Mouse (Mus musculus) ES-Bruce4 (cell line): ENCODE data around the gene Dok5. TPM values are rescaled to one million over a fixed set of nuclear protein-coding genes. Genes with fewer than 3 reads are reported as not detected.
A peak's percentile ranks its signal among the peaks of the same experiment; 100 is the strongest.

Source experiments
- H3K27ac ChIP-seq: 2 replicates; pipeline ENCODE4 v1.5.1; 2012; ENCODE audit warnings: low read length, inconsistent platforms; ENCODE audit not compliant: insufficient read depth
- H3K27me3 ChIP-seq: 2 replicates; pipeline ENCODE4 v1.6.1; 2012; ENCODE audit warnings: mild to moderate bottlenecking, low read length, inconsistent platforms; ENCODE audit not compliant: control insufficient read depth, poor library complexity, insufficient read depth, severe bottlenecking
- H3K36me3 ChIP-seq: 2 replicates; pipeline ENCODE4 v1.6.1; 2012; ENCODE audit warnings: inconsistent platforms, mild to moderate bottlenecking, low read length, moderate library complexity; ENCODE audit not compliant: control insufficient read depth, poor library complexity, insufficient read depth, severe bottlenecking
- H3K4me1 ChIP-seq: one replicate; pipeline ENCODE4 v1.8.1; 2011; ENCODE audit warnings: low read length; ENCODE audit not compliant: control insufficient read depth, insufficient read depth
- H3K4me3 ChIP-seq: 2 replicates; pipeline ENCODE4 v1.5.1; 2011; ENCODE audit warnings: low read depth, mild to moderate bottlenecking, low read length
- H3K9ac ChIP-seq: 2 replicates; pipeline ENCODE4 v1.6.1; 2012; ENCODE audit warnings: low read depth, mild to moderate bottlenecking, inconsistent platforms; ENCODE audit not compliant: poor library complexity, severe bottlenecking
- H3K9me3 ChIP-seq: replicated peaks from 2 replicates; pipeline ENCODE4 v1.6.1; 2012; ENCODE audit warnings: mild to moderate bottlenecking, low read length, inconsistent platforms; ENCODE audit not compliant: control insufficient read depth, poor library complexity, insufficient read depth, severe bottlenecking
- CTCF ChIP-seq: IDR thresholded peaks from one replicate; pipeline ENCODE4 v1.8.1; 2011; ENCODE audit warnings: low read depth, low read length
- EP300 ChIP-seq: IDR thresholded peaks from 2 replicates; pipeline ENCODE4 v1.6.1; 2011; ENCODE audit warnings: low read depth, low read length; ENCODE audit not compliant: insufficient read depth
- POLR2A ChIP-seq: IDR thresholded peaks from one replicate; pipeline ENCODE4 v1.8.1; 2011; ENCODE audit warnings: low read length; ENCODE audit not compliant: insufficient read depth
- polyA plus RNA-seq: library from polyadenylated mRNA; stranded (reverse); fragments of >200 nt; gene quantifications from 2 replicates; pipeline ENCODE4 v1.2.4, GENCODE M21; 2011; ENCODE audit warnings: low read depth; ENCODE audit not compliant: missing spikeins, insufficient read depth, insufficient read length

Gene Dok5
- polyA plus RNA-seq, 1 experiment = 1.4 TPM

DNA sequence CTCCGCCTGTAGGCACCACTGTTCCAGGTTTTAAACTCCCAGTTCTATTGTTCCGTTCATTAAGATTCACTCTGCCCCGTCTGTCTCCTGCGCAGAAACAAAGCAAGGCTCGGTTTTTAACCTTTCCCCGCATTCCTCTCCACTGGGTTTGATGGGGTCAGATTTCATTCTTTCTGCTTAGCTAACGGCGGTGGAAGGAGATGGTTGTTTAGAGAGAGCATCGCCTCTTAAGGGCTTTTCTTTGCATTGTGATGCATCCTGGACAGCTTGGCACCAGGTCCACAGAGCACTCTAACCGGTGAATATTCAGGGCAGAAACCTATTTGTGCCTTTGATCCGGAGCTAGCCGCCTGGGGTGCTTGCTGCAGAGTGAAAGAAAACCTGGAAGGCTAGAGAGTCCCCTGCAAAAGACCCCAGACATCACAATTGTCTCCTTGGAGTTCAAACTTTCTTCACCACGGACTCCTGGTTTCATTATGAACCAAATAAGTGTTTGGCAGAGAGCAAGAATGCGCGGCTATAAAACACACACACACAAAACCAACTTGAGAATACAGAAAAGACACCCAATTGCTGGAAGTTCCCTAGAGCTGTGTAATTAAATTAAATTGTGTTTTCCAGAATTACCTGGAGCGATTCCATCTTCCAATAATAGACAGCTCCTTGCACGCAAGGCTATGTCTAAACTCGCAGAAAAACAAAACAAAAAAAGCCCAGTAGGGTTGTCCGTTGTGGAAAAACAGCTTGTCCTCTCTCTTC lies 40.7 kb downstream of the Dok5 start:
- TF ChIP-seq EP300 = peak; percentile 86
- no peak for TF ChIP-seq CTCF
- no peak for TF ChIP-seq POLR2A
- Histone ChIP-seq H3K4me1 (peaks cover 12% of the 10 kb centered on the region), H3K36me3 (no peaks in the 10 kb centered on the region), H3K9ac (no peak overlapping the region), H3K27me3 (no peaks in the 10 kb centered on the region), H3K27ac (peak overlapping the region; percentile 60), H3K4me3 (no peak overlapping the region), H3K9me3 (no peaks in the 10 kb centered on the region)

DNA sequence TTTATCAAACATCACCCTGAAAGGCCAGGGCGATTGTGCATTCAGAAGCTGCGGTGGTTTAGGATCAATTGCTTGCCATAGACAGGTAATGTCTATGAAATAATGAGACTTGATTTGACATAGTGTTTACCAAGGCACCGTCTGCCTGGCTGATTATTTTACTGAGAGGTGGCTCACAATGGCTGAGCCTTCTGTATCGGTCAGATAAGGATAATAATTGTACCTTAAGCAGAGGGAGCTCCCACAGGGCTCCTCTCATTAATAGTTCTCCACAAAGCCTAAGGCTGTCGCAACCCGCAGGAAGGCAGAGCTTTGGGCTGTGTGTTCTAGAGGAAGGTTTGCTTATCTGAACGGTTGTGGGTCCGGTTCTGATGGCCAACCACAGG lies 41.3 kb downstream of the Dok5 start:
- Histone ChIP-seq H3K4me1 (peaks cover 12% of the 10 kb centered on the region), H3K27ac (peak overlapping the region; percentile 60), H3K36me3 (no peaks in the 10 kb centered on the region), H3K4me3 (no peak overlapping the region), H3K9me3 (no peaks in the 10 kb centered on the region), H3K27me3 (no peaks in the 10 kb centered on the region), H3K9ac (no peak overlapping the region)
- TF ChIP-seq CTCF = no peak
- TF ChIP-seq EP300 = no peak
- TF ChIP-seq POLR2A = no peak

GRCm38 (mm10) chr2:170775577-170775976 lies 44.0 kb downstream of the Dok5 start:
- Histone ChIP-seq H3K9ac (no peak overlapping the region), H3K27me3 (no peaks in the 10 kb centered on the region), H3K4me1 (peaks cover 12% of the 10 kb centered on the region), H3K4me3 (no peak overlapping the region), H3K27ac (no peak overlapping the region), H3K36me3 (no peaks in the 10 kb centered on the region), H3K9me3 (no peaks in the 10 kb centered on the region)
- TF ChIP-seq CTCF (no peak), POLR2A (no peak), EP300 (peak; percentile 76)

DNA sequence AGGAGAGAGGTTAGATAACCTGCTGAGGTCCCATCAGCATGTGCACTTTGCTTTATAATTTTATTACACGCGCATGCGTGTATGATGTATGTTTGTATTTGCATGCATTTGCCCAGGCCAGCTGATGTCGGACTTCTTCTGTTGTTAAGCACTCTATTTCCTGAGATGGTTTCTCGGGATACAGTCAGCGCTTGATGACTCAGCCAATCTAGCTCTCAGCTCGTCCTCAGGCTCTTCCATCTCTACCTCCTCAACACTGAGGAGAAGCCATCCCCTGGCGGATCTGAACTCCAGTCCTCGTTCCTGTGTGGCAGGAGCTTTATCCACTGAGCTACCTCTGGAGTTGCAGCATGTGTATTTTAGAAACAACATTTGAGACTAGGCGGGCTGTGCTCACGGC lies 44.5 kb downstream of the Dok5 start:
- Histone ChIP-seq H3K9me3 (no peaks in the 10 kb centered on the region), H3K36me3 (no peaks in the 10 kb centered on the region), H3K9ac (no peak overlapping the region), H3K4me3 (no peak overlapping the region), H3K27me3 (no peaks in the 10 kb centered on the region), H3K4me1 (peaks cover 9% of the 10 kb centered on the region), H3K27ac (no peak overlapping the region)
- no peak for TF ChIP-seq POLR2A
- no peak for TF ChIP-seq CTCF
- TF ChIP-seq EP300 = no peak

GRCm38 (mm10) chr2:170777572-170777971 lies 46.0 kb downstream of the Dok5 start:
- Histone ChIP-seq H3K4me1 (peaks cover 6% of the 10 kb centered on the region), H3K9ac (no peak overlapping the region), H3K4me3 (no peak overlapping the region), H3K9me3 (no peaks in the 10 kb centered on the region), H3K36me3 (no peaks in the 10 kb centered on the region), H3K27ac (no peak overlapping the region), H3K27me3 (no peaks in the 10 kb centered on the region)
- TF ChIP-seq POLR2A (no peak), EP300 (peak; percentile 58; the same call in 1 of the 2 replicates)

GRCm38 (mm10) chr2:170780010-170780750 lies 48.6 kb downstream of the Dok5 start:
- TF ChIP-seq EP300 (no peak), CTCF (no peak), POLR2A (no peak)
- Histone ChIP-seq H3K27ac (no peak overlapping the region), H3K4me3 (no peak overlapping the region), H3K9me3 (no peaks in the 10 kb centered on the region), H3K4me1 (peaks cover 3% of the 10 kb centered on the region), H3K27me3 (no peaks in the 10 kb centered on the region), H3K36me3 (no peaks in the 10 kb centered on the region), H3K9ac (no peak overlapping the region)
